ENCODE assay signal across 28 mouse cellular contexts in the genomic region with DNA sequence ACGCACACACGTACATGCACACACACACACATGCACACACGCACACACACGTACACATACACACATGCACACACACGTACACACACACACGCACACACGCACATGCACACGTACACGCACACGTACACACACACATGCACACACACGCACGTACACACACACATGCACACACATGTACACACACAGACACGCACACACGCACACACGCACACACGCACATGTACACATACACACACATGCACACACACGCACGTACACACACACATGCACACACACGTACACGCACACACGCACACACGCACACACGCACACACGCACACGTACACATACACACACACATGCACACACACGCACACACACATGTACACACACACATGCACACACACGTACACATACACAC.
"Had no signal": no experiment of that assay in that cellular context is flagged by ENCODE, and none has a peak within 500 bp of the region (broad histone marks: within the 10 kb centered on the region; RNA-seq: fewer than 3 reads in every experiment).

No protein-coding gene starts in this region.

- H3K36me3 ChIP-seq: heart, embryonic 12.5 days; kidney, embryonic 15.5 days; limb, embryonic 10.5 days; limb, embryonic 12.5 days had no signal

- H3K4me2 ChIP-seq: heart, embryonic 12.5 days; hindbrain, embryonic 12.5 days; hindbrain, embryonic 15.5 days; kidney, embryonic 15.5 days; limb, embryonic 12.5 days; liver, embryonic 11.5 days; liver, embryonic 13.5 days had no signal

- H3K27ac ChIP-seq: gastrocnemius, adult 2 months; heart, embryonic 10.5 days; hindbrain, embryonic 10.5 days; hindbrain, embryonic 12.5 days; hindbrain, embryonic 15.5 days; hindbrain, postnatal 0 days; kidney, embryonic 15.5 days; kidney, postnatal 0 days; layer of hippocampus, adult 2 months; left cerebral cortex, adult 2 months; limb, embryonic 10.5 days; limb, embryonic 12.5 days; liver, embryonic 13.5 days had no signal

- H3K9ac ChIP-seq: heart, embryonic 12.5 days; hindbrain, embryonic 12.5 days; hindbrain, embryonic 15.5 days; kidney, embryonic 15.5 days; limb, embryonic 12.5 days; liver, embryonic 13.5 days had no signal

- H3K4me1 ChIP-seq: heart, embryonic 10.5 days; heart, embryonic 12.5 days; hindbrain, embryonic 12.5 days; hindbrain, embryonic 15.5 days; kidney, embryonic 15.5 days; limb, embryonic 10.5 days; limb, embryonic 12.5 days; liver, embryonic 13.5 days had no signal

- DNase-seq: gastrocnemius, adult 2 months; gastrocnemius, postnatal 10 days; gastrocnemius, postnatal 25 days; heart, adult 18-20 months; heart, postnatal 10 days; heart, postnatal 4 days; kidney, adult 11 months; kidney, adult 2 months; kidney, adult 9 months; kidney, postnatal 14 days; kidney, postnatal 36 days; layer of hippocampus, postnatal 36 days; liver; liver, embryonic 13.5 days had no signal

- H3K27me3 ChIP-seq: heart, embryonic 12.5 days; hindbrain, embryonic 12.5 days; hindbrain, embryonic 15.5 days; kidney, embryonic 15.5 days; limb, embryonic 12.5 days; liver, embryonic 13.5 days had no signal

- H3K4me3 ChIP-seq: gastrocnemius, adult 2 months; heart, embryonic 10.5 days; heart, embryonic 12.5 days; hindbrain, embryonic 10.5 days; hindbrain, embryonic 12.5 days; hindbrain, embryonic 15.5 days; kidney, embryonic 15.5 days; layer of hippocampus, adult 2 months; left cerebral cortex, adult 2 months; limb, embryonic 10.5 days; limb, embryonic 12.5 days; liver, embryonic 13.5 days had no signal

- H3K9me3 ChIP-seq: heart, embryonic 10.5 days; hindbrain, embryonic 15.5 days; kidney, embryonic 15.5 days; limb, embryonic 10.5 days; limb, embryonic 12.5 days had no signal

- ATAC-seq: hindbrain, postnatal 0 days; intestine, embryonic 16.5 days had no signal
